Mouse (Mus musculus): Measurements from ENCODE around the gene Ube2q2.
A peak's percentile ranks its signal among the peaks of the same experiment; 100 is the strongest.
"Not testable (repeated sequence)": the region's sequence is repeated elsewhere in the genome, so short reads cannot be mapped to it uniquely, and the experiment has no call there.

Ube2q2 gene

DNA sequence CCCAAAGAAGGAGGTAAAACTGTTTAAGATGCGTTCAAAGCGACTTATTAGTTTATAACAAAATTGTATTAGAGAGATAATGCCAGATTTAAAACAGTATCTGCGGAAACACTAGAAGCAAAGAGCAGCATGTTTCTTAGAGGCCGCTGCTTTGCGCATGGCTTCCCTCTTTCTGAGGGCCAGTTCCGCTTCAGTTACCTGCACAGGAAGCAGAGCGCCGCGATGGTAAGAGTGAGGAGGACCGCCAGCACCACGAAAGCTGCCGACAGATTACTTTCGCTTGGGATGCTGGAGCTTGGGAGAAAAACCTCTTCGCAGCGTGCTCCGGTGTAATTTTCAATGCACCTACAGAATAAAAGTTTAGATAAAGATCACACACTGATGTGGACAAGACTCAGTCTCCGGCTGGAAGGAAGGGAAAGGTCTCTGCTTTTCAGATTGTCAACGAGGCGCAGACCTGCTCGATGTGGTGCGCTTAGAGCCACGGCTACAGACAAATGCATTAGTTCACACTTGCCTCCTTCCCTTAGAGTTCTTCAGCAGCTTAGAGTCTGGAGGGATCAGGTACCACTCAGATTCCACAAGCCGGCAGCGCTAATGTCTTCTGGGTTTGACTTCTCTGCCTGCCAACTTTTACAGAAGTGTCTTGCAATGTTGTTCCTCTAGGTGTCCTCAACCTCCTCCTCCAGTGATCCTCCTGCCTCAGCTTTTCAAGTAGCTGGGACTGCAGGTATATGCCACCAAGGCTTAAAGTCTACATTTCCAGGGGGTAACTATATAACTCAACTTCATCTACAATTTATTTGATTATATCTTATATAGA is 93.4 kb downstream of the Ube2q2 start:
- peak; percentile 8 to 59 for DNase-seq (ENCODE audit: low spot score in 2 of 2)

DNA sequence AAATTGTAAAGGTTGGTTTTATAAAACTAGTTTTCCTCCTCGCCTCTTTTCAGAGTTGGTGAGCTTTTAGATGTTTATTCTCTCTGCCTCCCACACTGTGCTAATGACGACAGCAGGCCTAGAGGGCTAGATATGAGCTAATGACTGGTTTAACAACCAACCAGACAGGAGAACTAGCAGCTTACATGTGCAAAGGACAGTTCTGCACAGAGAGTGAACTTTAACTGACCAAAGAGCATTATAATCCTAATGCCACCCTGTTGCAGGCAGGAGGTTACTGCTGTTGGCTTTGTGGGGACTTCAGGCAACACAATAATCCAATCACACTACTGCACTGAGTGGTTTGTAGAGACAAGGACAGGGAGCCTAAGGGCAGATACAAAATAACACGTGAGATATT is 94.6 kb downstream of the Ube2q2 start:
- no peak for DNase-seq (ENCODE audit: low spot score in 2 of 2)

DNA sequence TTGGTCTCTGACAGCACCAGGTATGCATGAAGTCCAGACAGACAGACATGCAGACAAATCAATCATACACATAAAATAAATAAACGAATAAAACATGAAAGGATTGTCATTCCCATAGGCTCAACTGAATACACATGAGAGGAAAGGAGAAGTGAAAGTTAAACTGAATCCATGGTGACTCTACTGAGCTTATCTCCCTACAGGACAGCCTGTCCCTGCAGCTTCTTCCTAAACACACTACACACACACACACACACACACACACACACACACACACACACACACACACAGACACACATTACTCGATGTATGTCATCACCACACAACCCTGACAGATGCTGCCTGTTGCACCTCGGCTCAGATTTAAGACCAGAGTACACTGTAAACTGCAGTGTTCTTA is 95.4 kb downstream of the Ube2q2 start:
- DNase-seq (ENCODE audit: low spot score in 2 of 2): no peak

DNA sequence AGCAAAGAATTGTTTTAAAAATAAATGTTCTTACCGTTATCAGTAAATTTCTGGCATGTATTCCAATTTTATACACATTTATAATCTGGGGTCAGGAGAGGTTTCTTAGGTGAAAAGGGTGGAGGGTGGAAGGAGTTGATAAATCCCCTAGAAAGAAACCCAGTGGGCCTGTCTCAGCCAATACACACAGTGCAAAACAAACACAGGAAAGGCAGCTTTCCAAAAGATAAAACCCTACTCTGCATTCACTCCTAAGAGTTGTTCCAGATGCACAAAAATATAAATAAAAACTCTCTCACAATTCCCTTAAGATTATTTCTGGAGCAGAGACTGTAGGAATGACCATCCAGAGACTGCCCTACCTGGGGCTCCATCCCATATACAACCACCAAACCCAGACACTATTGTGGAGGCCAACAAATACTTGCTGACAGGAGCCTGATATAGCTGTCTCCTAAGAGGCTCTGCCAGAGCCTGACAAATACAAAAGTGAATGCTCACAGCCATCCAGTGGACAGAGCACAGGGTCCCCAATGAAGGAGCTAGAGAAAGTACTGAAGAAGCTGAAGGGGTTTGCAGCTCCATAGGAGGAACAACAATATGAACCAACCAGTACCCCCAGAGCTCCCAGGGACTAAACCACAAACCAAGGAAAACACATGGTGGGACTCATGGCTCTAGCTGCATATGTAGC is 96.5 kb downstream of the Ube2q2 start:
- not testable (repeated sequence) for DNase-seq (ENCODE audit: low spot score in 2 of 2)

DNA sequence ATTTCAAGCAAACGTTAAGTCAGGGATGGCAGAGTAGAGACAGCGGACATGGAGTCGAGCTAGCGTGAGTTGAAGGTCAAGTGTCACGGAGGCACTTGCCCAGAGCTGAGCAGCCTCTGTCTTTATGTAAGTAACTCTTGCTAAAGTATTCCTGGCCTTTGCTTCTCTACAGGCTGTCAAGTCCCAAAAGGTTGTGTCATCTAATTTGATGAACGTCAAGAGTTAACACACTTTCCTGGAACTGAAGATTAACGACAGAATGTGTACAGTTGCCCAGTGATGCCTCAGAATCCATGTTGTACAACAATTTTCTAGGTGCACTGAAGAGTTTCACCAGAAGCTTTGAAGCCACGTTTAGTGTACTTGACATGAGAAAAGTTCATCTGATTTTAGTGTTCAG is 97.8 kb downstream of the Ube2q2 start:
- DNase-seq (ENCODE audit: low spot score in 2 of 2): no peak

DNA sequence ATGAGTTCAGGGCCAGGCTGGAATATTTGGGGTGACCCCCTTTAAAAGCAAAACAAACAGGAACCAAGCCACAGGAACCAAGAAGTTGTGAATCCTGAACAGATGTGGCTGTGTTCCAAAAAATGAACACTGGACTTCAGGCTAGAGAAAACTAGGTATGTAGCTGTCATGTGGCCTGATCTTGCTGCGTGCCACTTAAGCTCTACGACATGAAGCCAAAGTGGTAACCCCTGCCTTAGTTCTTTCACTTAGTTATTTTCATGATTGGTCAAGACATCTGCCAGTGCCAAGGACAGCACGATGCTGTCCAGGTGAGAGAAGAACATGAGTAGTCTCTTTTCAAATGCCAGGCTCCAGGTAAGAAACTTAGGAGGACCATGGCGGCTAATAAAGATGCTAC is 98.3 kb downstream of the Ube2q2 start:
- DNase-seq (ENCODE audit: low spot score in 2 of 2): no peak

DNA sequence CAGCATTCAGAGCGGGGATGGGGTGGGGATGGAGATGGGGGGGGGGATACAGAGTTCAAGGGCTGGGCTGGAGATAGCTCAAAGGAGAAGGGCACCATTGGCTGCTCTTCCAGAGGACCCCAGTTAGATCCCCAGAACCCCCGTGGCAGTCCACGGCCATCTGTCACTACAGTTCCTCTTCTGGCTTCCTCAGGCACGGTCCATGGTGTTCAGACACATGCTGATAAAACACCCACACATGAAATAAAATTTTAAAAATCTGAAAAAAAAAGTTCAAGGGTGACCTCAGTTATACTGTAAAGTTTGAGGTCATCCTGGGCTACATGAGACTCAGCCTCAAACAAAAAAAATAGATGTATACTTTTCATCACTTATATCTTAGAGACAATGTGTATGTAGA is 99.8 kb downstream of the Ube2q2 start:
- DNase-seq (ENCODE audit: low spot score in 2 of 2): no peak

DNA sequence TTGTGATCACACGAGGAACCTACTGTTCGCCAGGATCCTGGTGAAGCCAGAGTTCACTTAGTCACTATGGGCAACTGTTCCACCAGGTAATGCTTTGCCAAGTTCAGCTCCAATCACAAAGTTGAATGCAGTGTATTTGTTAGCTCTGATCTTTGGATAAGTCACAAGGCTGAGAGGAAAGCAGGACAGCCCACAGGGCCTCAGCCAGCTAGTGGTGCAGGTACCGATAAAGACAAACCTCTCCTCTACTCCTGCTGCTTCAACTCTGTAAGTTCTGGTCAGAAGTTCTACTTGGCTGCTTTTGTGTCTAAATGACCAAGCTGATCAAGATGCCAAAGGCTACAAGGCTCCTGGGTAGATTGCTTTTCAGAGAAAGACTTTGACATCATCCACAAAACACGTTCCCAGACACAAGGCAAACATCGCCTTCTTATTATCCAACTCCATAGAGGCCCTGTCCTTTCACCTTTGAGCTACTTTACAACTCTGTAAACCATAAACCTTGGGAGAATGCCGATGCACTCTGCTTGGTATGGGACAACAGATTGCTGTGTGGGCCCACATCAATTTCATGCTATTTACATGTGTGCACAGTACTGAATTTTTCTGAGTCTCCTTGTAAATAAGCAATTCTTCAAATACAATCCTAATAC is 102.1 kb downstream of the Ube2q2 start:
- DNase-seq (ENCODE audit: low spot score in 2 of 2): no peak

DNA sequence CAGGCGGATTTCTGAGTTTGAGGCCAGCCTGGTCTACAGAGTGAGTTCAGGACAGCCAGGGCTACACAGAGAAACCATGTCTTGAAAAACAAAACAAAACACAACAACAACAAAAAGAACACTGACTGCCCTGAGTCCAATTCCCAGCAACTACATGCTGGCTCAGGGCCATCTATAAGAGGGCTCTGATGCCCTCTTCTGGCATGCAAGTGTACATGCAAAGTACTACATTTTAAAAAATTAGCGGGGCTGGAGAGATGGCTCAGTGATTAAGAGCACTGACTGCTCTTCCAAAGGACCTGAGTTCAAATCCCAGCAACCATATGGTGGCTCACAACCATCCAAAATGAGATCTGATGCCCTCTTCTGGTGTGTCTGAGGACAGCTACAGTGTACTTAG is 103.4 kb downstream of the Ube2q2 start:
- DNase-seq (ENCODE audit: low spot score in 2 of 2): not testable (repeated sequence)

DNA sequence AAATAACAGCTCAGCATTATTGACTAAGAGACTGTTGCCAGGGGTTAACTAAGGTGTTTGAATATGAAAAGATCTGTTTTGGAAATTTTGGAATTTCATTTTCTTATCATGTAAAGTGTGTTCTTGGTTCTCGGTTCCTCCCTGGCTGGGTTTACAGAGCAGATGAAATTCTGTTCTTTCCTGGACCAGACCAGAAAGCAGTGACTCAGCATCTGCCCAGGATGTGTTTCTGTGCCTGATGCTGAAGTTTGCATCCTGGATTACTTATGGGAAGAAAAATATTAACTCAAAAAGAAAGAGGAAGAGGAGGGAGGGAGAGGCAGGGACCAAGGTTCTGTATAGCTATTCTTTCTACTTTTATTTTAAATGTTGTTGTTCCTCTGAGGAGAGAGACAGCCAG is 105.2 kb downstream of the Ube2q2 start:
- DNase-seq (ENCODE audit: low spot score in 2 of 2): no peak

DNA sequence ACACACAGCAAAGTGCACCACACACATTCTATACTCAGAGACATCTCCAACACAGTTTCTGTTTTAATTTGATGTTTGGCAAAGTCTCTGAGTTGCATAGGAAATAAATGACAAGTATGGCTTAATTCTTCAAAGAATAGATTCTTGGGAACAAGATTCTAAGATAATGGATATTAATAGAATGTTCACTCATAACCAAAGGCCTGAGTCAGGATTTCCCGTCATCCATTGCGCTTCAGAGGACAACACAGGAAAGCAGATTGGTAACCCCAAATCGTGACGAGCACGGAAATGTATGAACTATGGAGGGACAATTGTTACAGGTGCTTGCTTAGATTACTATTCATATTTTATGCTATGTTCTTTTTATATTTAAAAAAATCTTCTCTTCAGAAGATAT is 106.4 kb downstream of the Ube2q2 start:
- DNase-seq (ENCODE audit: low spot score in 2 of 2): no peak

DNA sequence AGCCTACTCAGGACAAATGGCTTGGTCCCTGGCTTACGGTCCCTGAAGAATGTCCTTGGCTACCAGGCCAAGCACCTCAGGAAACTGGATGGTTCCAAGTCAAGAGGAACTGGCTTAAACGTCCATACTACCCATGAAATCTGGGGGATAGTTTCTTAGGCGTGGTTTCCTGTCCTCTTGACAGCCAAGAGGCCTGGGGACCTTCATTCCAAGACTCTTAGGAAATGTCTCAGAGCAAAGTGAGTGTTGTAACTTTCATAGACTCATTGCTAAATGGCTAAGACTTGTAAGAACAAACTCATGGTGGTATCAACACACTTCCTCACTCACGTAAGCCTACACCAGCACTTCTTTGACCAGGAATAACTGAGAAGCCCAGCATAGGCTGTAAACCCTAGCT is 107.0 kb downstream of the Ube2q2 start:
- DNase-seq (ENCODE audit: low spot score in 2 of 2): no peak

DNA sequence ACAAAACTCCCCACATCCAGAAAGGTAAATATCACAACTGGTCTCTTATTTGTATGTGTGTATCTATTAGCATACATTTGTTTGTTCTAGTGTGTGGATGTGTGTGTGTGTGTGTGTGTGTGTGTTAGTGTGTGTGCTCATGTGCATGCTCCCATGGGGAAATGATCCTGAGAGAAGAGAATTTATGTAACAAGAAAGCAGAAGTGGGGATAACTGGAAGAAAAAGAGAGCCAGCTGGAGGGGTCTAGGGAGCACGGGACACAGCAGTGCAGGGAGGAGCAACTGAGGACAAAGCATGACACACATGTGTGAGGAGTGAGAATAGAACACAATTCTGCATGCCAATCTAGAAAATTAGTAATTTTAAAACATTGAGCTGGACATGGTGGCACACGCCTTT is 108.5 kb downstream of the Ube2q2 start:
- DNase-seq (ENCODE audit: low spot score in 2 of 2): no peak
